Mouse (Mus musculus) CH12.LX (cell line): ENCODE measurements at regions not wholly inside any gene's neighbourhood (a gene's known extent, or its start where the extent isn't known, plus 50 kb on each side); places are given as distances from the start of the nearest gene placed in this dataset.

Source experiments
- CTCF ChIP-seq, 2 experiments: IDR thresholded peaks in 1 of 2; conservative IDR thresholded peaks in 1 of 2; 2 replicates each; pipeline ENCODE4 v1.5.1; 2011 to 2012; ENCODE audit warnings: low read depth in 2 of 2, low read length in 2 of 2, improper control_type of control experiment in 1 of 2, inconsistent platforms in 1 of 2, mild to moderate bottlenecking in 1 of 2, moderate library complexity in 1 of 2
- KAT2A ChIP-seq: IDR thresholded peaks from 2 replicates; pipeline ENCODE4 v1.6.1; 2012; ENCODE audit warnings: low read length, improper control_type of control experiment, inconsistent platforms; ENCODE audit not compliant: insufficient replicate concordance
- MAX ChIP-seq: IDR thresholded peaks from 2 replicates; pipeline ENCODE4 v1.6.1; 2011; ENCODE audit warnings: low read length, improper control_type of control experiment
- POLR2A ChIP-seq: IDR thresholded peaks from 2 replicates; pipeline ENCODE4 v1.6.1; 2011; ENCODE audit warnings: low read depth, mild to moderate bottlenecking, improper control_type of control experiment, low read length
- USF1 ChIP-seq: IDR thresholded peaks from 2 replicates; pipeline ENCODE4 v1.6.1; 2014; ENCODE audit warnings: low read depth, mild to moderate bottlenecking, inconsistent platforms, low read length, improper control_type of control experiment

DNA sequence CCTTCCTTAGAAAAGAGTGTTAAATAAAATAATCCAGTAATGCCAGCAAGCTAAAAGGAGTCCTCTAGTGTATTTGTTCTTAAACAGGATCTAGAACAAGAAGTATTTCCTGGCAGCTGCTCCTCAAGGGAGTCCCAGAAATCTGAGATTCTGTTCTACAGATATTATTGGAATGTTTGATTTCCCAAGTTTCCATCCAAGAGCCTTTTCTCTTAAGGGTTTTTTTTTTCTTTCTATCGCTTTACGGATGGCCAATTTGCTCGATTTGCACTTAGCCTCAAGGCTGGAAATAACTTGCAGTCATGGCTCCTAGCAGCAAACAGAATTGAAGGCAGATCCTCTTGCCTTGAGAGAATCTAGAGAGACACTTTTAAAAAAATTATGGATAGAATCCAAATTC lies 144.3 kb downstream of the Fam124b start:
- TF ChIP-seq KAT2A (no peak), USF1 (no peak), MAX (no peak), POLR2A (no peak), CTCF (conservative IDR thresholded peaks at IDR 0.05 in 1 of 2, IDR thresholded peaks at IDR 0.05 in 1 of 2; ENCODE audit: low read depth in 2 of 2, low read length in 2 of 2) (no peak)
